Mouse (Mus musculus) liver, embryonic 14.5 days (tissue): ENCODE measurements around the gene Rgs10.

Source experiments
- CTCF ChIP-seq: IDR thresholded peaks from 2 replicates; pipeline ENCODE4 v1.5.1; 2016; ENCODE audit warnings: antibody characterized with exemption, low read depth, control low read depth
- EP300 ChIP-seq: IDR thresholded peaks from 2 replicates; pipeline ENCODE4 v1.6.1; 2016; ENCODE audit warnings: antibody characterized with exemption, low read depth

- TF ChIP-seq CTCF (no peak), EP300 (no peak)
Measured at GRCm38 (mm10) chr7:128346522-128346921, 72.0 kb downstream of the Rgs10 start.
